Mouse (Mus musculus) natural killer cell, adult 2 months (primary cell): ENCODE results near the gene Cx3cr1.

ENCODE experiments used
- DNase-seq, 2 experiments: peaks; one replicate each; pipeline ENCODE4 v3.0.0; 2022; ENCODE audit warnings: low spot score in 2 of 2

The Cx3cr1 gene

DNA sequence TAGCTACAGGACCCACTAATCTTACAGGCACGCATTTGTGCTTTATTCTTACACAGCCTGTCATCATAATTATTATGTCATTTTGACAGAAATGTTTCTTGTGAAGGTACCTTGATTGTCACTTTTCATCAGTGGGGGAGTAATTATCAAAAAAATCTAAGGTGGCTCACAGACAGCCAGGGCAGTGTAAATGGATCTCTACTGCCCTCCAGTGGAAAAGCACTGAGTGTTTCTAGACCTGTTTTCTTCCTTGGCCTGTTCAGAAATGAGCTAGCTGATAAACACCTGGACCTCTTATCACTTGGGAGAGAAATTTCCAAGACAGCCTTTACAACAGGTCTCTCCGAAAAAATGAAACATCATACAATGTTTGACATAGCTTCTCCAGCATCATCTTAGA, 179.0 kb downstream of the Cx3cr1 start:
- DNase-seq, result peak; percentile 19 to 42

DNA sequence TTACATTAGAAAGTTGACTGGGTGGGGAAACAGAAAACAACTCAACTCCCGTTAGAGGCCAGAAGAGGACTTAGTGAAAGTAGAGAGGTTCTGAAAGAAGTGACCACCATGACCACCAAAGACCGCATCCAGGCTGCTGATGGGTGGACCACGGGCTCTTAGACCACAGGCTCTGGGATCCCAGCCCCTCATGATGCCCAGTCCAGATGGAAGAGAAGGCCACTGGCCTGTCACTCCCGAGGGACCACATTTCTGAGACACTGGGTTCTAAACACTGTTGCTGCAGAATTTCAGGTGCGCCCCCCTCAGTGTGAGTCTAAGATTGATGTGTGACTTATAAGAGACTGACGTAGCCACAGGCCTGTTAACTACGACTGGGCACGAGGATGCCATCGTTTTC, 180.2 kb downstream of the Cx3cr1 start:
- no peak for DNase-seq

DNA sequence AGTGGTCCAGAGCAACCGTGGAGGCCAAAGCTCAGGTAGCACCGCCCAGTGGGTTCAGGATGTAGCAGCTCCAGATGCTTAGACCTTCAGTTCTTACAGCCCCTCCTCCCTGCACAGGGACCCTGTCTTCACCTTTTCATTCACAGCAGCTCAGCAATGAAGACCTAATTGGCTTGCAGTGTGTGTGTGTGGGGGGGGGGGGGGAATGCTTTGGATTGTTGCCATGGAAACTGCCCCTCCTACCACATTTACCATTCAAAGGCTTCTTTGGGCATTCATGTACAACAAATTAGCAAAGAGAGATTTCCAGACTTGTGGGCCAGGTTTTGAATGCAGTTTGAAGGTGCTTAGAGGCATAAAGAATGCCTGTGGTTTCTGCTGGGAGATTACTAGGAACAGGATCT, 180.8 kb downstream of the Cx3cr1 start:
- no peak for DNase-seq

DNA sequence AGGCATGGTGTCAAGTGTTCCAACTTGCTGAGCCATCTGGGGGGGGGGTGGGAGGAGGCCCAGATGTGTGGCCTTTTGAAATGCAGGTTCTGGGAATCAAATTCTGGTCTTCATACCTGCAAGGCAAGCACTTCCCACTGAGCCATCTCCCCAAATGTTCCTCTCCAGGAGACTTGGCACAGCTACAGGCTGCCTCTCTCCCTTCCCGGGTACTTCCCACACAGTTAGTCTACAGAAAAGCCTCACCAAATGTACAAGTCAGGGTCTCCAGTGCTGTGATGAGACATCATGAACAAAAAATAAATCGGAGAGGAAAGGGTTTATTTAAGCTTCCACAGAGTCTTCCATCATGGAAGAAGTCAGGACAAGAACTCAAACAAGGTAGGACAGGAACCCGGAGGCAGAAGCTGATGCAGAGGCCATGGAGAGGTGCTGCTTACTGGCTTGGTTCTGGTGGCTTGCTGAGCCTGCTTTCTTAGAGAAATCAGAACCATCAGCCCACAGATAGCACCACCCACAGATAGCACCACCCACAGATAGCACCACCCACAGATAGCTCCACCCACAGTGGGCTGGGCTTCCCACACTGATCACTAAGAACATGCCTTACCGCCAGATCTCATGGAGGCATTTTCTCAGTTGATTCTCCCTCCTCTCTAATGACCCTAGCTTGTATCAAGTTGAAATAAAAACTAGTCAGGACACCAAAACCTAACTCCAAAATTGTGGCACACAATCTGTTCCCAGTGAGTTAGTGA, 182.4 kb downstream of the Cx3cr1 start:
- no peak for DNase-seq

DNA sequence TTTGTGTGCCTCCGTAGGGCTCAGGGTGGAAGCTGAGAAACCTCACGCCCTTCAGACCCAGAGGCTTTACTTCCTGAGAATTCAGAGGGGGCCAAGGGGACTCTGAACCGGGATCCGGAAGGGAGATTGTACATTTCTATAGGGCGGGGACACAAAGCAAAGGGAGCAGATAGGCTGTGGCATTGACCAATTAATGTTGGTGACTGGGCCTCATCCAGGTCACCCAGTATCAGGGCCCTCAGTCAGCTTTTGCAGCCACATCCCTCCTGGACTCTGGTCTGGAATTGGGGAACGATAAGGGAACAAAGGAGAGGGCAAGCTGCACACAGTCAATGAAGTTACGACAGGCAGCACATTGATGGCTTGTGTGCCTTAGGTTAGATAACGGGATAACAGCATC, 215.5 kb downstream of the Cx3cr1 start:
- DNase-seq, result no peak

DNA sequence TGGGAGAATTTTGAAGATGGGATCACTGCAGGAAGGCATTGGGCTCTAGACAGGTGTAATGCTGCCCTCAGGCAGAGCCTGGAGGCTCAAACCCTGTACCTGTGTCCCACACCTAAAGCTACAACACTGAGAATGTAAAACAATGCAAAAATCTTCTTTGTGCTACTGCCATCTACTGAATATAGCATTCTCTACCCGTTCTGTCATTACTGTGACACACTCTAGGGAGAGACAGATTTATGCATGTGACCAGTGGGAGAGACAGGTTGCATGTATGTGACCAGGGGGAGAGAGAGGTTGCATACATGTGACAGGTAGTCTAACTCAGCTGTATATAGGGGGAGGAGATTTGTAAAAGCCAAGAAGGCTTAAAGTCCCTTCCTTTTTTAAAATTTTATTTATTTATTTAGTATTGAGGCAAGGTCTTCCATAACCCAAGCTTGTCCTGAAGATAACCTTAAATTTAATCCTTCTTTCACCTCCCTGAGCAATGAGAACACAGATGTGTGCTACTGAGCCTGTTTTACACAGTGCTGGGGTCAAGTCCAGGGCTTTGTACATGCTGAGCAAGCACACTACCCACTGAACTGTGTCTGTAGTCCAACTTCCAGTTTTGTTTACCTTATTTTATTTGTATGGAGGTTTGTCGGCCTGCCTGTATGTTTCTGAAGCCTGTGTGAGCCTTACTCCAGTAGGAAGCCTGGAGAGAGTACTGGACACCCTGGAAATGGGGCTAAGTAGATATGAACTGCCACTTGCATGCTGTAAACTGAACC, 216.4 kb downstream of the Cx3cr1 start:
- DNase-seq, result no peak

DNA sequence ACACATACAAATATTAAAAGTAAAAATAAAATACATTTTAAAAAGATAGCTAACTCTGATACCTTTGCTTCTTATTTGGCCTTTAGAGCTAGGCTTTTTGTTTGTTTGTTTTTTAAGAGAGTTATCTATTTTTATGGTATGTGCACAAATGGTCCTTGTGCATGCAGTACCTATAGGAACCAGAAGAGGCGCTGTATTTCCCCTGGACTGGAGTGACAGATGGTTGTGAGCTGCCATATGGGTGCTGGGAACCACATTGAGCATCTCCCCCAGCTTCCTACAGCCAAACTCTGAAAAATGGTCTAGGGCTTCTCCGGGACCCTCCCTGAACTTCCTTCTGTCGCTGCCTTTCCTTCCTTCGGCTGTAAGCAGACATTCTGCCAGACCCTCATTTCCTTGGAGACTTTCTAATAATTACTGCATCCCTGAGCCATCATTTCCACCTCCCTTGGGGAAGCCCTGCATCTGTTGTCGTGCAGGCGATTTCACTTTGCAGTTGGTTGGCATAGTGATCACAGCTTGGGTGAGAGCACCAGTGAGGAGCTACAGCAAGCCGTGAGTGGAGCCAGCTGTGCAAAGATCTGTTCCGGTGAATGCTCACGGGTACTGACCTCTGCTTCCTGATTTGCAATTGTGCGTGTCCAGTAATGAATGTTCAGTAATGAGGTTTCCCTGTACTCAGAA, 217.2 kb downstream of the Cx3cr1 start:
- DNase-seq, result no peak
